Mouse (Mus musculus) spleen, adult 2 months (tissue): ENCODE measurements around the gene Ang5. TPM values are rescaled to one million over a fixed set of nuclear protein-coding genes. Genes with fewer than 3 reads are reported as not detected.

Source experiments
- polyA plus RNA-seq: library from polyadenylated mRNA; depleted of rRNA; stranded (reverse); fragments of >200 nt; gene quantifications from 2 replicates; pipeline ENCODE4 v1.2.3, GENCODE M21; 2012; rRNA removed

The Ang5 gene
- polyA plus RNA-seq, 1 experiment, result not detected

Other genes with a start within 250 kb of the Ang5 start
- not detected in 2 replicates for gene Gm16506, start 229.6 kb upstream of the Ang5 start, polyA plus RNA-seq
- not detected in 2 replicates for gene Gm6526, start 209.2 kb upstream of the Ang5 start, polyA plus RNA-seq
- gene Gm8180, start 172.3 kb upstream of the Ang5 start, polyA plus RNA-seq, result 0.11 and 0.18 TPM in 2 replicates
- 7.8 and 21.6 TPM in 2 replicates for gene Ear1, start 81.6 kb upstream of the Ang5 start, polyA plus RNA-seq
- not detected in 2 replicates for gene Ear10, start 33.5 kb upstream of the Ang5 start, polyA plus RNA-seq
- 1.3 and 1.5 TPM in 2 replicates for gene Gm8113, start 31.7 kb upstream of the Ang5 start, polyA plus RNA-seq
- gene Ang6, start 45.2 kb downstream of the Ang5 start, polyA plus RNA-seq, result not detected in 2 replicates
- gene Ear2, start 145.6 kb downstream of the Ang5 start, polyA plus RNA-seq, result 65.0 and 69.1 TPM in 2 replicates
- gene Gm3327, start 166.8 kb downstream of the Ang5 start, polyA plus RNA-seq, result not detected in 2 replicates
- gene Gm8212, start 240.6 kb downstream of the Ang5 start, polyA plus RNA-seq, result not detected in 2 replicates